Mouse (Mus musculus) embryonic facial prominence, embryonic 10.5 days (tissue): ENCODE measurements around the gene Morf4l1. TPM values are rescaled to one million over a fixed set of nuclear protein-coding genes. Genes with fewer than 3 reads are reported as not detected.
A peak's percentile ranks its signal among the peaks of the same experiment; 100 is the strongest.
"Not testable (repeated sequence)": the region's sequence is repeated elsewhere in the genome, so short reads cannot be mapped to it uniquely, and the experiment has no call there.

ENCODE experiments used
- DNase-seq: peaks from one replicate; pipeline ENCODE4 v3.0.0-alpha.2; 2017; ENCODE audit warnings: low spot score
- H3K27ac ChIP-seq: fragments of 300-500 bp; sonication (generic); replicated peaks from 2 replicates; pipeline ENCODE4 v1.5.1; 2016; ENCODE audit warnings: mild to moderate bottlenecking
- H3K27me3 ChIP-seq: fragments of 300-500 bp; sonication (generic); replicated peaks from 2 replicates; pipeline ENCODE4 v1.6.1; 2016; ENCODE audit warnings: low read depth, mild to moderate bottlenecking; ENCODE audit not compliant: poor library complexity, severe bottlenecking
- H3K36me3 ChIP-seq: fragments of 300-500 bp; sonication (generic); replicated peaks from 2 replicates; pipeline ENCODE4 v1.6.1; 2016; ENCODE audit warnings: mild to moderate bottlenecking, moderate library complexity
- H3K4me1 ChIP-seq: fragments of 300-500 bp; sonication (generic); 2 replicates; pipeline ENCODE4 v1.6.1; 2016
- H3K4me3 ChIP-seq: fragments of 300-500 bp; sonication (generic); 2 replicates; pipeline ENCODE4 v1.5.1; 2016; ENCODE audit warnings: mild to moderate bottlenecking, moderate library complexity
- H3K9me3 ChIP-seq: fragments of 300-500 bp; sonication (generic); 2 replicates; pipeline ENCODE4 v1.6.1; 2016; ENCODE audit warnings: mild to moderate bottlenecking
- WGBS: fragments of 180-500 bp; shearing (Covaris S2); methylation state at CpG from one replicate; pipeline ENCODE4 v1.1.7; 2016; 5-methylcytosine and 5-hydroxymethylcytosine counted together
- polyA plus RNA-seq: library from polyadenylated mRNA; unstranded; fragments of >200 nt; fragmentation: Nextera tagmentation; extraction: Ambion mirVana; gene quantifications from 2 replicates; pipeline ENCODE4 v1.2.1, GENCODE M21; 2016

The Morf4l1 gene
- polyA plus RNA-seq, 1 experiment from 2014 or later: 519 TPM

GRCm38 (mm10) chr9:90075336-90075735, 39.2 kb downstream of the Morf4l1 start:
- H3K27ac ChIP-seq: no peak overlapping the region
- H3K4me3 ChIP-seq: no peak overlapping the region
- H3K9me3 ChIP-seq: no peaks in the 10 kb centered on the region
- no peaks in the 10 kb centered on the region for H3K27me3 ChIP-seq
- H3K36me3 ChIP-seq: no peaks in the 10 kb centered on the region
- WGBS: 84% methylated on average over 4 of the region's 4 CpGs
- H3K4me1 ChIP-seq: no peaks in the 10 kb centered on the region
- DNase-seq: no peak

- Histone ChIP-seq H3K4me1 (no peaks in the 10 kb centered on the region), H3K27me3 (no peaks in the 10 kb centered on the region), H3K36me3 (no peaks in the 10 kb centered on the region), H3K27ac (no peak overlapping the region), H3K4me3 (no peak overlapping the region), H3K9me3 (no peaks in the 10 kb centered on the region)
- 79% methylated on average over 7 of the region's 7 CpGs for WGBS
- no peak for DNase-seq
Observed at GRCm38 (mm10) chr9:90070174-90070573, 44.4 kb downstream of the Morf4l1 start.

- no peak overlapping the region for H3K4me3 ChIP-seq
- H3K36me3 ChIP-seq: no peaks in the 10 kb centered on the region
- no peaks in the 10 kb centered on the region for H3K4me1 ChIP-seq
- H3K27me3 ChIP-seq: no peaks in the 10 kb centered on the region
- DNase-seq: no peak
- WGBS: 76% methylated on average over 7 of the region's 7 CpGs
- no peaks in the 10 kb centered on the region for H3K9me3 ChIP-seq
- H3K27ac ChIP-seq: no peak overlapping the region
Observed at GRCm38 (mm10) chr9:90069485-90069884, 45.1 kb downstream of the Morf4l1 start.

GRCm38 (mm10) chr9:90068786-90069185, 45.8 kb downstream of the Morf4l1 start:
- WGBS: 85% methylated on average over 6 of the region's 6 CpGs
- Histone ChIP-seq H3K27ac (no peak overlapping the region), H3K27me3 (no peaks in the 10 kb centered on the region), H3K4me1 (no peaks in the 10 kb centered on the region), H3K4me3 (no peak overlapping the region), H3K9me3 (no peaks in the 10 kb centered on the region), H3K36me3 (no peaks in the 10 kb centered on the region)
- DNase-seq: no peak

- Histone ChIP-seq H3K27me3 (no peaks in the 10 kb centered on the region), H3K9me3 (no peaks in the 10 kb centered on the region), H3K4me1 (no peaks in the 10 kb centered on the region), H3K27ac (no peak overlapping the region), H3K36me3 (no peaks in the 10 kb centered on the region), H3K4me3 (no peak overlapping the region)
- DNase-seq: no peak
- WGBS: 80% methylated on average over 2 of the region's 2 CpGs
Observed at GRCm38 (mm10) chr9:90067341-90067740, 47.2 kb downstream of the Morf4l1 start.

GRCm38 (mm10) chr9:90060932-90061331, 53.6 kb downstream of the Morf4l1 start:
- H3K27ac ChIP-seq, H3K36me3 ChIP-seq, H3K27me3 ChIP-seq, H3K9me3 ChIP-seq, H3K4me3 ChIP-seq, H3K4me1 ChIP-seq, DNase-seq: not testable (repeated sequence)
- 91% methylated on average over 5 of the region's 5 CpGs for WGBS

- no peaks in the 10 kb centered on the region for H3K36me3 ChIP-seq
- 77% methylated on average over 2 of the region's 2 CpGs for WGBS
- no peak overlapping the region for H3K4me3 ChIP-seq
- H3K27ac ChIP-seq: no peak overlapping the region
- no peaks in the 10 kb centered on the region for H3K9me3 ChIP-seq
- H3K27me3 ChIP-seq: peaks cover 14% of the 10 kb centered on the region
- DNase-seq: no peak
- no peaks in the 10 kb centered on the region for H3K4me1 ChIP-seq
Observed at GRCm38 (mm10) chr9:90060574-90060875, 54.0 kb downstream of the Morf4l1 start.

GRCm38 (mm10) chr9:90059828-90060573, 54.6 kb downstream of the Morf4l1 start:
- 85% methylated on average over 9 of the region's 9 CpGs for WGBS
- Histone ChIP-seq H3K4me1 (no peaks in the 10 kb centered on the region), H3K36me3 (no peaks in the 10 kb centered on the region), H3K27me3 (peaks cover 16% of the 10 kb centered on the region), H3K9me3 (no peaks in the 10 kb centered on the region), H3K27ac (no peak overlapping the region), H3K4me3 (no peak overlapping the region)
- no peak for DNase-seq

- H3K4me3 ChIP-seq: no peak overlapping the region
- H3K27ac ChIP-seq: no peak overlapping the region
- no peaks in the 10 kb centered on the region for H3K9me3 ChIP-seq
- H3K4me1 ChIP-seq: peaks cover 10% of the 10 kb centered on the region
- no peak for DNase-seq
- H3K27me3 ChIP-seq: peaks cover 19% of the 10 kb centered on the region
- WGBS: 90% methylated on average over 2 of the region's 2 CpGs
- no peaks in the 10 kb centered on the region for H3K36me3 ChIP-seq
Observed at GRCm38 (mm10) chr9:90056716-90057115, 57.9 kb downstream of the Morf4l1 start.

GRCm38 (mm10) chr9:90055911-90056310, 58.7 kb downstream of the Morf4l1 start:
- DNase-seq: no peak
- 69% methylated on average over 3 of the region's 3 CpGs for WGBS
- peaks cover 10% of the 10 kb centered on the region for H3K4me1 ChIP-seq
- no peak overlapping the region for H3K27ac ChIP-seq
- H3K36me3 ChIP-seq: no peaks in the 10 kb centered on the region
- peaks cover 19% of the 10 kb centered on the region for H3K27me3 ChIP-seq
- H3K4me3 ChIP-seq: no peak overlapping the region
- H3K9me3 ChIP-seq: no peaks in the 10 kb centered on the region

GRCm38 (mm10) chr9:90055409-90055808, 59.2 kb downstream of the Morf4l1 start:
- H3K4me1 ChIP-seq: peaks cover 10% of the 10 kb centered on the region
- H3K4me3 ChIP-seq: peak overlapping the region; percentile 67; the same call in 1 of the 2 replicates
- no peaks in the 10 kb centered on the region for H3K9me3 ChIP-seq
- peaks cover 19% of the 10 kb centered on the region for H3K27me3 ChIP-seq
- no peak overlapping the region for H3K27ac ChIP-seq
- 51% methylated on average over 5 of the region's 5 CpGs for WGBS
- no peaks in the 10 kb centered on the region for H3K36me3 ChIP-seq
- no peak for DNase-seq

- WGBS: under 1% methylated on average over 37 of the region's 37 CpGs
- Histone ChIP-seq H3K27ac (peak overlapping the region; percentile 74), H3K9me3 (no peaks in the 10 kb centered on the region), H3K27me3 (peaks cover 19% of the 10 kb centered on the region), H3K4me1 (peaks cover 10% of the 10 kb centered on the region), H3K36me3 (no peaks in the 10 kb centered on the region), H3K4me3 (peak overlapping the region; percentile 67)
- peak; percentile 75 for DNase-seq
Observed at GRCm38 (mm10) chr9:90054371-90055145, 60.0 kb downstream of the Morf4l1 start.

GRCm38 (mm10) chr9:90053852-90054251, 60.7 kb downstream of the Morf4l1 start, which contains the start of gene Ctsh:
TSS of gene Ctsh (plus strand) at chr9:90054152.
- Histone ChIP-seq H3K36me3 (no peaks in the 10 kb centered on the region), H3K4me3 (peak within 1 kb of the TSS; percentile 67), H3K9me3 (no peaks in the 10 kb centered on the region), H3K27me3 (peaks cover 19% of the 10 kb centered on the region), H3K27ac (peak within 1 kb of the TSS; percentile 74), H3K4me1 (peaks cover 10% of the 10 kb centered on the region)
- DNase-seq: no peak
- WGBS: 75% methylated on average over 2 of the region's 2 CpGs
